Mouse (Mus musculus): ENCODE data around the gene Acot6. TPM values are rescaled to one million over a fixed set of nuclear protein-coding genes. Genes with fewer than 3 reads are reported as not detected.

The Acot6 gene
- polyA plus RNA-seq, 2 experiments, result 2.2 to 4.0 TPM

DNA sequence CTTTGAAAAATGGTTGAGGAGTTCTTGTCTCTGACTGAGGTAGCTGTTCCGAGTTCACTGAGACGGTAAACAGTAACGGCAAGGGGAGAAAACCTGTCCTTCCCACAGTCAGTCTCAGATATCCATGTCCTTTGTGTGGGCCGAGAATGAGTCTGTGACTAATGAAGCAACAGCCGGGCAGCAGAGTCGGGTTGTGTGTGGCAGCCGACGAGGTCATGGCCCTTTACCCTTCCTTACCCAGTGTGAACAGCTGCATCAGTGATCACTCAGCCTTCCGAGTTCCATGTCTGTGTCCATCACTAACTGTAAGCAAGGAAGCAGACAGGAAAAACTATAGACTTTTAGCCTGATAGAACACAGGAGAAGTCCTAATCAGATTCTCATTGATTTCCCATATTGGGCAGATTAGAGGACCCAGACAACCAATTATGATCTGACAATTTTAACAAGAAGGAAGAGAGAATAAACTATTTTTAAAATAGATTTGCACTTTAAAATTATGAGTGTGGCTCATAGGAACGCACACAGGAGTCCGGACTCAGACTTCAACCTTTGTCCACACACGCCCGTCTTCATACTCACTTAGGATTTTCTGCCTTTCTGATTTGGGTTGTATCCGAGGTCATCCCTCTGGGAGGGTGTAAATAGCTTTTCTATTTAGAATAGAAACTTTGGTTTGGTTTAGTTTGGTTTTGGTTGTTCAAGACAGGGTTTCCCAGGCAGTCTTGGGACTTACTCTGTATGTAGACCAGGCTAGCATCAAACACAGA, 42.0 kb downstream of the Acot6 start:
- DNase-seq (ENCODE audit: low spot score), result peak; percentile 30
- ATAC-seq (ENCODE audit: low FRiP score, low read depth), result peak; percentile 72
- 68% methylated on average over 14 of the region's 14 CpGs for WGBS

GRCm38 (mm10) chr12:84147954-84148621, 47.6 kb downstream of the Acot6 start, which contains the start of gene Pnma1:
Gene Pnma1 (minus strand): TSS chr12:84148489.
- H3K27ac ChIP-seq (replicated peaks; ENCODE audit: low read depth, low read length), result no peak within 1 kb of the TSS
- peaks cover 6% of the 10 kb centered on the region for H3K4me1 ChIP-seq (ENCODE audit: control insufficient read depth, insufficient read depth, low read length)
- H3K4me3 ChIP-seq (replicated peaks; ENCODE audit: low read length), result peak within 1 kb of the TSS; percentile 47
- WGBS, result 5% methylated on average over 28 of the region's 50 CpGs
- H3K4me2 ChIP-seq (replicated peaks; ENCODE audit: low read depth, low read length, severe bottlenecking), result peak within 1 kb of the TSS; percentile 80
- DNase-seq (ENCODE audit: low spot score) (peak; percentile 76), ATAC-seq (ENCODE audit: low FRiP score, low read depth) (peak; percentile 75)
- H3K9ac ChIP-seq (ENCODE audit: low read depth, low read length, severe bottlenecking), result peak within 1 kb of the TSS; percentile 60
- peaks cover 35% of the 10 kb centered on the region for H3K36me3 ChIP-seq (ENCODE audit: control insufficient read depth, insufficient read depth, low read length)
- TF ChIP-seq POLR2A (IDR thresholded peaks at IDR 0.05; ENCODE audit: borderline replicate concordance, extremely low read depth, insufficient read depth, insufficient read length), result no peak
- H3K9me3 ChIP-seq (ENCODE audit: control insufficient read depth, low read length), result no peaks in the 10 kb centered on the region
- no peaks in the 10 kb centered on the region for H3K27me3 ChIP-seq (ENCODE audit: control insufficient read depth, insufficient read depth, low read length)

More for the DNA sequence above, 42.0 kb downstream of the Acot6 start:
- H3K4me3 ChIP-seq (replicated peaks; ENCODE audit: low read length), result no peak overlapping the region
- no peak overlapping the region for H3K4me2 ChIP-seq (replicated peaks; ENCODE audit: low read depth, low read length, severe bottlenecking)
- TF ChIP-seq POLR2A (IDR thresholded peaks at IDR 0.05; ENCODE audit: borderline replicate concordance, extremely low read depth, insufficient read depth, insufficient read length), result no peak
- H3K27ac ChIP-seq (replicated peaks; ENCODE audit: low read depth, low read length), result no peak overlapping the region
- H3K9me3 ChIP-seq (ENCODE audit: control insufficient read depth, low read length), result no peaks in the 10 kb centered on the region
- no peaks in the 10 kb centered on the region for H3K4me1 ChIP-seq (ENCODE audit: control insufficient read depth, insufficient read depth, low read length)
- H3K27me3 ChIP-seq (ENCODE audit: control insufficient read depth, insufficient read depth, low read length), result no peaks in the 10 kb centered on the region
- H3K36me3 ChIP-seq (ENCODE audit: control insufficient read depth, insufficient read depth, low read length), result peaks cover 24% of the 10 kb centered on the region
- H3K9ac ChIP-seq (ENCODE audit: low read depth, low read length, severe bottlenecking), result no peak overlapping the region

- TF ChIP-seq POLR2A (IDR thresholded peaks at IDR 0.05; ENCODE audit: borderline replicate concordance, extremely low read depth, insufficient read depth, insufficient read length), result no peak
- H3K27ac ChIP-seq (replicated peaks; ENCODE audit: low read depth, low read length), result no peak overlapping the region
- peaks cover 6% of the 10 kb centered on the region for H3K4me1 ChIP-seq (ENCODE audit: control insufficient read depth, insufficient read depth, low read length)
- peak overlapping the region; percentile 60 for H3K9ac ChIP-seq (ENCODE audit: low read depth, low read length, severe bottlenecking)
- no peak; the same call in 1 of the 2 replicates for ATAC-seq (ENCODE audit: low FRiP score, low read depth)
- H3K9me3 ChIP-seq (ENCODE audit: control insufficient read depth, low read length), result no peaks in the 10 kb centered on the region
- WGBS, result 20% methylated on average over 10 of the region's 10 CpGs
- H3K27me3 ChIP-seq (ENCODE audit: control insufficient read depth, insufficient read depth, low read length), result no peaks in the 10 kb centered on the region
- DNase-seq (ENCODE audit: low spot score), result no peak
- H3K4me3 ChIP-seq (replicated peaks; ENCODE audit: low read length), result peak overlapping the region; percentile 47
- H3K36me3 ChIP-seq (ENCODE audit: control insufficient read depth, insufficient read depth, low read length), result peaks cover 38% of the 10 kb centered on the region
- peak overlapping the region; percentile 80 for H3K4me2 ChIP-seq (replicated peaks; ENCODE audit: low read depth, low read length, severe bottlenecking)
Measured at GRCm38 (mm10) chr12:84148622-84149012, 48.2 kb downstream of the Acot6 start.

- WGBS, result 87% methylated on average over 15 of the region's 15 CpGs
- Histone ChIP-seq H3K9ac (ENCODE audit: low read depth, low read length, severe bottlenecking) (no peak overlapping the region), H3K36me3 (ENCODE audit: control insufficient read depth, insufficient read depth, low read length) (peaks cover 46% of the 10 kb centered on the region), H3K9me3 (ENCODE audit: control insufficient read depth, low read length) (no peaks in the 10 kb centered on the region), H3K4me2 (replicated peaks; ENCODE audit: low read depth, low read length, severe bottlenecking) (no peak overlapping the region), H3K4me3 (replicated peaks; ENCODE audit: low read length) (no peak overlapping the region), H3K4me1 (ENCODE audit: control insufficient read depth, insufficient read depth, low read length) (peaks cover 6% of the 10 kb centered on the region), H3K27me3 (ENCODE audit: control insufficient read depth, insufficient read depth, low read length) (no peaks in the 10 kb centered on the region), H3K27ac (replicated peaks; ENCODE audit: low read depth, low read length) (no peak overlapping the region)
- no peak for TF ChIP-seq POLR2A (IDR thresholded peaks at IDR 0.05; ENCODE audit: borderline replicate concordance, extremely low read depth, insufficient read depth, insufficient read length)
- ATAC-seq (ENCODE audit: low FRiP score, low read depth) (no peak), DNase-seq (ENCODE audit: low spot score) (no peak)
Measured at GRCm38 (mm10) chr12:84149971-84150370, 49.5 kb downstream of the Acot6 start.

GRCm38 (mm10) chr12:84150976-84151375, 50.5 kb downstream of the Acot6 start:
- Histone ChIP-seq H3K4me2 (replicated peaks; ENCODE audit: low read depth, low read length, severe bottlenecking) (no peak overlapping the region), H3K9ac (ENCODE audit: low read depth, low read length, severe bottlenecking) (no peak overlapping the region), H3K36me3 (ENCODE audit: control insufficient read depth, insufficient read depth, low read length) (peaks cover 51% of the 10 kb centered on the region), H3K4me1 (ENCODE audit: control insufficient read depth, insufficient read depth, low read length) (peaks cover 6% of the 10 kb centered on the region), H3K27me3 (ENCODE audit: control insufficient read depth, insufficient read depth, low read length) (no peaks in the 10 kb centered on the region), H3K27ac (replicated peaks; ENCODE audit: low read depth, low read length) (no peak overlapping the region), H3K4me3 (replicated peaks; ENCODE audit: low read length) (no peak overlapping the region), H3K9me3 (ENCODE audit: control insufficient read depth, low read length) (no peaks in the 10 kb centered on the region)
- DNase-seq (ENCODE audit: low spot score) (no peak), ATAC-seq (ENCODE audit: low FRiP score, low read depth) (no peak)
- TF ChIP-seq POLR2A (IDR thresholded peaks at IDR 0.05; ENCODE audit: borderline replicate concordance, extremely low read depth, insufficient read depth, insufficient read length), result no peak
- WGBS, result 59% methylated on average over 6 of the region's 6 CpGs
